Mouse (Mus musculus): Measurements from ENCODE around the gene Etfdh. TPM values are rescaled to one million over a fixed set of nuclear protein-coding genes. Genes with fewer than 3 reads are reported as not detected.

The Etfdh gene
- polyA plus RNA-seq, 1 experiment from 2014 or later = 53.3 TPM

DNA sequence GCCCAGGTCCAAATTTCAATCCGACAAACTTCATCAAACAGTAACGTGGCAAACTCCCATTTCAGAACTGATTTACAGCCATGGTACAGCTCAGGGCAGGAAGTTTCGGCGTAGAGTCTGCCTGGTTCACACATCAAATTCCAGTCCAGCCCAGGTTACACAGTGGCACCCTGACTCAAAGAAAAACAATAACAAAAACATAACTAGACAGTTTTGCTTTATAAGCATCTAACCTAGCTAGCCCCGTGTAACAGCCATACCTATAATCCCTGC, 69.6 kb downstream of the Etfdh start:
- ATAC-seq (no peak), DNase-seq (ENCODE audit: low spot score) (no peak)
- Histone ChIP-seq H3K27ac (ENCODE audit: low read length) (peak overlapping the region; percentile 55; the same call in 1 of the 2 replicates), H3K4me2 (replicated peaks; ENCODE audit: low read depth, low read length) (no peak overlapping the region), H3K36me3 (ENCODE audit: insufficient read depth, low read length) (no peaks in the 10 kb centered on the region), H3K9ac (replicated peaks; ENCODE audit: low read depth) (no peak overlapping the region), H3K9me3 (ENCODE audit: low read length) (no peaks in the 10 kb centered on the region), H3K27me3 (replicated peaks; ENCODE audit: insufficient read depth, low read length) (no peaks in the 10 kb centered on the region), H3K4me3 (ENCODE audit: low read depth, low read length) (no peak overlapping the region), H3K4me1 (ENCODE audit: insufficient read depth, low read depth, low read length) (peaks cover 12% of the 10 kb centered on the region; the same call in 1 of the 2 replicates)
- TF ChIP-seq CTCF (IDR thresholded peaks at IDR 0.05) (no peak), EP300 (IDR thresholded peaks at IDR 0.05) (no peak)
- WGBS = 79% methylated on average over 5 of the region's 5 CpGs

DNA sequence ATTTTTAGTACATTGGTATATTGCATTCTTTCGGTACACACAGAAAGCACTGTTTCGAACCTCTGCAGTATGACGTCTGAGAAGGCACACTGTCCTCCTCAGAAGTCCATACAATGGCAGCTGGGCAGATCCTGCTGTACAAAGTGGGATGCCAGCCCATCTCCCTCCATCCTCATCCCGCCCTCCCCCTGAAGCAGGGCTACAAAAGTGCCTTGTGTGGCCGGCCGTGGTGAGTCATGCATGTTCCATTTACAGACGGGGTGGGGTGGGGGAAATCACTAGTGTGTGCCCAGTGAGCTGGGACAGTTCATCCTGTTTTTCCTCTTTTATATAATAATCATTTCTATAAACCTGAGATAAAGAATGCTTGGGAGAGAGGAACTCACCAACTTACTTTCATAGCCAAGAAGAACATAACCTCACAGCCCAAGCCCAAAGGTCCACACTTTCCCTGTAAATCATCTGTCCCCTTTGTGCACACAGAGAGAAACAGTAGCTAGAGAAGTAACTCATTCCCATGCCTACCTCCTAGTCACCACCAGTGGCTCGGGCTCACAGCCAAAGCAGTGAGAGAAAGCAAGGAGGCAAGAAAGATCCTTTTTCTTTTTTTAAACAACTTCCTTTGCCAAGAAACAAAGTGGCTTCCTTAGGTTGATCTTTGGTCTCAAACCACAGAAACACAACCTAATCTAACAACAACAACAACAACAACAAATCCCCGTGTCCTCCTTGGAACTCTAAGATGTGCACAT, 70.1 kb downstream of the Etfdh start:
- ATAC-seq (peak; percentile 87), DNase-seq (ENCODE audit: low spot score) (peak; percentile 62)
- Histone ChIP-seq H3K4me3 (ENCODE audit: low read depth, low read length) (no peak overlapping the region), H3K36me3 (ENCODE audit: insufficient read depth, low read length) (no peaks in the 10 kb centered on the region), H3K27me3 (replicated peaks; ENCODE audit: insufficient read depth, low read length) (no peaks in the 10 kb centered on the region), H3K9me3 (ENCODE audit: low read length) (no peaks in the 10 kb centered on the region), H3K4me2 (replicated peaks; ENCODE audit: low read depth, low read length) (no peak overlapping the region), H3K4me1 (ENCODE audit: insufficient read depth, low read depth, low read length) (peaks cover 12% of the 10 kb centered on the region; the same call in 1 of the 2 replicates), H3K27ac (ENCODE audit: low read length) (peak overlapping the region; percentile 55; the same call in 1 of the 2 replicates), H3K9ac (replicated peaks; ENCODE audit: low read depth) (no peak overlapping the region)
- WGBS = 49% methylated on average over 9 of the region's 9 CpGs
- TF ChIP-seq CTCF (IDR thresholded peaks at IDR 0.05) (no peak), EP300 (IDR thresholded peaks at IDR 0.05) (0 out of 2 replicates have a peak, but pooled peaks have one; percentile 61)

DNA sequence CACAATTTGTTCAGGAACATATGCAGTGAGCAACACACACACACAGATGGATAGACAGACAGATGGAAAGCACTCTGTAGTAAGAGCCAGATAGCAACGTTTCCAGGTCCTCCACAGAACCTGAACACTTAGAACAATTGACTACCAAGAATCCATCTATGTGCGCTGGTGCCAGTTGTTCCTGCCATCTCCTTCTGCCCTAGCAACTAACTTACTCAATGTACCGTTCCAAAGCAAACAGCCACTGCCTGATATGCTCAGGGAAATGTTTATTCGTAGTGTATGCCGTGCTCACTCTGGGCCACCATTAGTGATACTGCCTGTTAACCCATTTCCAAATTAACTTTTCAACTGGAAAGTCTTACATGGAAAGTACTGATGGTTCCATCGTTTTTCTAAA, 74.2 kb downstream of the Etfdh start:
- Histone ChIP-seq H3K4me2 (replicated peaks; ENCODE audit: low read depth, low read length) (no peak overlapping the region), H3K9ac (replicated peaks; ENCODE audit: low read depth) (no peak overlapping the region), H3K4me3 (ENCODE audit: low read depth, low read length) (no peak overlapping the region), H3K4me1 (ENCODE audit: insufficient read depth, low read depth, low read length) (peaks cover 12% of the 10 kb centered on the region; the same call in 1 of the 2 replicates), H3K36me3 (ENCODE audit: insufficient read depth, low read length) (no peaks in the 10 kb centered on the region), H3K9me3 (ENCODE audit: low read length) (no peaks in the 10 kb centered on the region), H3K27me3 (replicated peaks; ENCODE audit: insufficient read depth, low read length) (no peaks in the 10 kb centered on the region), H3K27ac (ENCODE audit: low read length) (no peak overlapping the region)
- ATAC-seq (no peak), DNase-seq (ENCODE audit: low spot score) (no peak)
- TF ChIP-seq CTCF (IDR thresholded peaks at IDR 0.05) = no peak
- TF ChIP-seq EP300 (IDR thresholded peaks at IDR 0.05) = no peak
- WGBS = 69% methylated on average over 6 of the region's 6 CpGs

Other genes with a start within 250 kb of the Etfdh start
- 3.5 and 4.2 TPM in 2 replicates for gene Fnip2, start 61.7 kb downstream of the Etfdh start, polyA plus RNA-seq (2015; fragmentation: Nextera tagmentation; extraction: Ambion mirVana)
- 36.6 and 44.6 TPM in 2 replicates for gene Ppid, start 38.2 kb downstream of the Etfdh start, polyA plus RNA-seq (2015; fragmentation: Nextera tagmentation; extraction: Ambion mirVana)
- 4.3 and 5.3 TPM in 2 replicates for gene 4930579G24Rik, start 421 bp downstream of the Etfdh start, polyA plus RNA-seq (2015; fragmentation: Nextera tagmentation; extraction: Ambion mirVana)
- gene Rxfp1, start 108.4 kb upstream of the Etfdh start, polyA plus RNA-seq (2015; fragmentation: Nextera tagmentation; extraction: Ambion mirVana) = 0.29 and 0.42 TPM in 2 replicates
- gene Tmem144, start 223.3 kb upstream of the Etfdh start, polyA plus RNA-seq (2015; fragmentation: Nextera tagmentation; extraction: Ambion mirVana) = 4.4 and 4.8 TPM in 2 replicates

Measured in lung, postnatal 0 days (tissue).